Mouse (Mus musculus) cerebellum, adult 11 months (tissue): Measurements from ENCODE around the gene Maml3.

Experiments
- DNase-seq: peaks from one replicate; pipeline ENCODE4 v3.0.0; 2022

Gene Maml3

DNA sequence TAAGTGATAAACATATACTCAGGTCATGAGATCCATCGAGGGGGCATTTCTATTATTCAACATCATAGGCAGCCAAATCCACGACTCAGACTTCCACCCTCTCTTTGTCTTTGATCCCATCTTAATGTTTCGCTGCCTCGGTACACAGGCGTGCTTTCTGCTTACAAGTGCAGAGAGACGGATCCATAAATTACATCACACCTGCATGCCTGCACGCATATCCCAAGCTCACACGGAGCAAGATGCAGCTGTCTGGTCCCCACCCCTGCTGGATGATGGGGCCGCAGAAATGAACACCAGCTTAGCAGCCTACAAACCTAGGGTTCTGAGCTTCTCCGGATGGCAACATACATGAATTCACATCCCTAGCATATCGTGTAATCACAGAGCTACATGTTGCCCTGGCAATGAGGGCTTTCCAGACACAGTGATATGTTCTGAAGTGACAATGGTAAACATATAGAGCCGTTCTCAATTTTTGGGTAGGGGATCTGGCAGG is 200.5 kb downstream of the Maml3 start:
- DNase-seq = no peak

DNA sequence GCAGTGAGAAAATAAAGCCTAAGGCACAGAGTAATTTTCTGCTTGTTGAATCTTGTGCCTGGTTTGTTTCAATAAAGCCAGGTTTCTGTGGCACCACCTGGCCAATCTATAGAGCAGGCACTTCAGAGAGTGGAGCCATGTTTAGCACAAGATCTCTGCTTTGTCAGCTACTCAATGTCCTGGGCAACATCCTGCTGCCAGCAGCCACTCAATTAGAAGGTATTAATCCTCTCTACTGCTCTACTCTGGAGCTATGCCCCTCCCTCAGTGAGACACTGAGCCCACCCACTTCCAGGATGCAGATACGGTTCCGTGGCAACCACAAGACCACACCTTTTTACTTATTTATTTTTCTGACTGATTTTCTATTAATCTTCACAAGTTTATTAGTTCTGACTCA is 203.7 kb downstream of the Maml3 start:
- no peak for DNase-seq

GRCm38 (mm10) chr3:51894514-51894913 is 210.4 kb downstream of the Maml3 start:
- DNase-seq = no peak

DNA sequence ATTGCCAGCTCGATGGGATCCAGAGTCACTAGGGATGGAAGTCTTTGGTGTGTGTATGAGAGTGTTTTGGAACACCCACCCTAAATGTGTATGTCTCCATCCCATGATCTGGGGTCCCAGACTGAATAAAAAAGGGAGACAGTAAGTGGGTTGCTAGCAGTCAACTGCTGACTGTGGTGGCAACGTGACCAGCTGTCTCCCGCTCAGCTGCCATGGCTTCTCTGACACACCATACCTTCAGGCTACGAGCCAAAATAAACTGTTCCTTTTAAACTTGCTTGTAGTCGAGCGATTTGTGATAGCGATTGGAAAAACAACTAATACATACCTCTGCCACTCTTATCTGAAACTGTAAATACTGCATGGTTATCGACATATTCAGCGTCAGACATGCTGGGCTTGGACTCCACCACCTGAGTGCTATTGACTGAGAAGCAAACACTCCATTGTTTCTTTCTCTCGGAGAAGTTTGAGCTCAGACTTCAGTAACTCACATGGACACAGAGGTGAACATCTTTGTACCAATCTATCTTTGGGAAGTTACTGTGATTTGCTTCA is 213.2 kb downstream of the Maml3 start:
- no peak for DNase-seq

- no peak for DNase-seq
These were observed 214.7 kb downstream of the Maml3 start for GRCm38 (mm10) chr3:51890181-51890580.

DNA sequence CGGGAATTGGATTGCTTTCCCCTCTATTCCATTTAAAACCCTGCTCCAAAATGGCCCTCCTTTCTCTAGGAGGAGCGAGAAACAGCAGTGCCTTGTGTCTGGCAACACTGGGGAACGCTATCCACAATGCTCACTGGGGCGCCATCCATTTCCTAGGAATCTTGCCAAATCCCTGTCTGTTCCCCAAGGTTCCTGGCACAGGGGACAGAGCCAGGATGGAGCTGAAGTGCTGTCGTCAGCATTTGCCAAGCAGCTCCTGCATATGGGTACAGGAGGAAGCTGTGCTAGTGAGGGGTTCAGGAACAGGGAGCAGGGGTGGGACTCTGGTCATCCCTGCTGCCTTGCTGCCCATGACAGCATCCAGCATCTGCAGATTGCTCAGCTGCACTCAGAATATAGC is 215.1 kb downstream of the Maml3 start:
- DNase-seq = peak; percentile 89

DNA sequence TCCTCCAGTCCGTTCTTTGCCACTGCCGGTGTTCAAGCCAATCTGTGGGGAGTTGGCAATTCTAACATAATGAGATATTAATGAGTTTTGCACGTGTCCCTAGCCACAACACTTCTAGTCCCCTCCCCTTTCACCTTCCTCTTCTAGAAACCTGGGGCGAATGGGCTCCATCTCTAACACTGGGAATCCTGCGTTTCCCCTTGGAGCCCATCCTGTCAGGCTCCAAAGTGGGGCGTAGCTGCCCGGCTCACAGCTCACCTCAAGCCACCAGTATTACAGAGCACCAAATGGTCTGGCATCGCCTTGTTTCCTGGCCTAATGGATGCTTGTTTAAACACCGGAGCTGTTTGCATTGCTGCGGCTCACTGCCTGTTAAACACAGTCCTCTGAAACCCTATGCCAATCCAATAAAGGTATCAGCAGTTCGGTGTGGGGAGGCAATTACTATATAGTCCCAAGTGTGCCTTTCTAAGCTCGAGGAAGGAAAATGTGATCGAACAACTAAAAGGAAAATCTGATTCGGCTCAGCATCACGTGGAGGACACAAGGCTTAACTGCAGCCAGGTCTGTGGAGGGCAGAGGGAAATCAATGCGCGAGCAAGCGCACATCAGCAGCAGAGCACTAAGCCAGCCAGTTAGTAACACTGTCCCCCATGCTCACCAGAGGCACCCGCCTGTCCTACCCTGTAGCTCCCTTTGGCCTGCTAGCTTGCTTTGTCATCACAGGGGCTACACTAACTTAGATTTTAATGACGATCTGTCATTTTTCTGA is 216.0 kb downstream of the Maml3 start:
- no peak for DNase-seq

DNA sequence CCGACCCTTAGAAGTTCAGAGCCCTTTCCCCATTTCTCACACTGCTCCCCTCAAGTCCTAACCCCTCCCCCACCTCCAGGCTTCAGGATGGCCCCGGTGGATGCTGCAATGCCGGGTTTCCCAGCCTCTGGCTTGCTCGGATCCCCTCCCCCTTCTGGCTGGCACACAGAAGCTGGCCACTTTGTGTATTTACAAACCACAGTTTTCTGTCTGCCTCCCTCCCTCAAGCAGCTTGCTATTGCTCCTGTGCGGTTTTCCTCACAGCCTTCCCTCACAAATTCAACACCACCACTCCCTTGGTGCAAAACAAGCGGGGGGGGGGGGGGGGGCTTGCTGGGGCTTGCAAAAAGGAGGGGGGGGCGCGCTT is 216.6 kb downstream of the Maml3 start:
- no peak for DNase-seq

- no peak for DNase-seq
These were observed 219.0 kb downstream of the Maml3 start for GRCm38 (mm10) chr3:51885920-51886319.

- DNase-seq = no peak
These were observed 219.4 kb downstream of the Maml3 start for GRCm38 (mm10) chr3:51885487-51885886.

- no peak for DNase-seq
These were observed 222.9 kb downstream of the Maml3 start for GRCm38 (mm10) chr3:51881981-51882380.

GRCm38 (mm10) chr3:51881393-51881792 is 223.5 kb downstream of the Maml3 start:
- DNase-seq = no peak

- DNase-seq = no peak
These were observed 224.3 kb downstream of the Maml3 start for GRCm38 (mm10) chr3:51880506-51881036.

DNA sequence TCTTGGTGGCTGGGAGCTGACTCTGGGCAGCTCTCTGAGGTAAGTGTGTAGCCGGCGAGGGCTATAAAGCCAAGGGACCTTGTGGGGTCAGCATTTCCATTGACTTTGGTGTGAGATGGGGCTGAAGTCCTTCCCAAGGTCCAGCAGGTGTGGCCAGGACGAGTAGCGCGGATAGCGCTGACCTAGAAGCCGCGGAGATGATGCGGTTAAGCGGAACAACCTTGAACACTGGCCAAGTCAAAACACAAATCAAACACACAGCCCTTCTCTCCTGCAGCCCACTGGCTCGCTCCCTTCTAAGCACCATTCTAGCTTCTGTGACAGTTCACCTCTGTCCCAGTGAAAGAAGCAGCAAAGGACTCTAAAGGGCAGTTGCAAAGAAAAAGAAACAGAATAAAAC is 225.7 kb downstream of the Maml3 start:
- DNase-seq = no peak

- DNase-seq = no peak
These were observed 226.3 kb downstream of the Maml3 start for GRCm38 (mm10) chr3:51878577-51878976.

DNA sequence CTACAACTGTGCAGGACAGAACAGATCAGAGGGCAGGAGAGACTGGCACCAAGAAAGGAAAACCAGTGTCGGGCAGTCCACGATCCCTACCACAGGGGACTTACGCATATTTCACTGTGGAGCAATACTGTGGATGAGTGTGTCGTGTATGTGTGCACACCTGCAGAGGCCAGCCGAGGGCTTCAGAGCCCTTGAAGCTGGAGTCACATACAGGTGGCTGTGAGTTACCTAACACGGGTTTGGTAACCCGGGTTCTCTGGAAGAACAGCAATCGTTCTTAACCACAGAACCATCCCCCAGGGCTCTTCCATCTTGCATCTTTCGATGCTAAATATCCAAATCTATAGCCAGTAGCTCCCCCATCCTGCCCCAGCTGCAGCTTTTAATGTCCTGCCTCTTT is 228.1 kb downstream of the Maml3 start:
- DNase-seq = no peak

DNA sequence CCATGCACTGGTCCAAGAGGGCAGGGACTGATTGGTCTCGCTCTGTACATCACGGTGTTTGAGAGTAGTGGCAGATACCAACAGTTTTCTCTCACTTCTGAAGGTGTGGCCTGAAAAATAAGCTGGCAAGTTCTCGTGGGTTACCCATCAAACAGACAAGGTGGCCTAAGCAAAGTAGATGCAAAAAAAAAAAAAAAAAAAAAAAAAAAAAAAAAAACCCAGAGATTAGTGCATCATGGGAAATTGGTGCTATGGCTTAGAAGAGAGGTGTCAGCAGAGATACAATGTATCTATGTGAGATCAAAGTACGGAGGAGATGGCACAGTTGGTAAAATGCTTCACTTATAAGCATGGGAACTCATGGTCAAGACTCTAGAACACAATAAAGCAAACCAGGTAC is 229.2 kb downstream of the Maml3 start:
- no peak for DNase-seq

DNA sequence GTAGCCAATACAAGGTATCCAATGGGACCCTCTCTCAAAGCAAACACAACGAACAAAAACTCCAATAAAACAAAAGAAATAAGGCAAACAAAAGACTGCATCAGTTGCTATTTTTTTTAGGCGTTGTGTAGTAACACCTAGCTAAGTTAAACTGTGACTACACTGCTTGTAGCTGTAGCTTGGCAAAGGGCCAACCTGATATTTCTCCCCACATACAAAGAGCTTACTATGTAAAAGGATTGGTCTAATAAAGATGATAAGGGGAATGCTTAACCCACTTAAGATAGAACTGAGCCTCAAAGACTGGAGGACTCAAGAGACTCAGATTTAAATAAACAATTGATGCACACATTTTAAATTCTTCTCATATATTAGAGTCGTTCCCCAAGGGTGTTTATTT is 230.6 kb downstream of the Maml3 start:
- no peak for DNase-seq

GRCm38 (mm10) chr3:51872771-51873170 is 232.1 kb downstream of the Maml3 start:
- DNase-seq = no peak

DNA sequence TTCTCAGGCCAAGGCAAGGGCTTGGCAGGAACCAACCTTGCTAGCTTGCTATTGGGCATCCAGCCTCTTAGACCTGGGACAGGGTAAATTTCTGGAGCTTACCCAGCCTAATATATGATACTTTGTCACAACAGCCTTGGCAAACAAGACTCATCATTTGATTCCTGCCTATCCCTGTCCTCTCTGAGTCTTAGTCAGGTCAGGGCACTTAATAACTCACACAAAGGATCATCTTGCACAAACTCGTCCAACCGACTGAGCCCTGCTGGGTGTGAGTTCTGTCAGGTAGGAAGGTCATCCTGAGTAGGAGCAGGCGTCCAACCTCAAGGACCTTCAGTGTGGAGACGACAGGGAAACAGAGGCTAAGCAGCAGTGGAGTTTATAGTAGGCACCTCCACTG is 233.5 kb downstream of the Maml3 start:
- no peak for DNase-seq

DNA sequence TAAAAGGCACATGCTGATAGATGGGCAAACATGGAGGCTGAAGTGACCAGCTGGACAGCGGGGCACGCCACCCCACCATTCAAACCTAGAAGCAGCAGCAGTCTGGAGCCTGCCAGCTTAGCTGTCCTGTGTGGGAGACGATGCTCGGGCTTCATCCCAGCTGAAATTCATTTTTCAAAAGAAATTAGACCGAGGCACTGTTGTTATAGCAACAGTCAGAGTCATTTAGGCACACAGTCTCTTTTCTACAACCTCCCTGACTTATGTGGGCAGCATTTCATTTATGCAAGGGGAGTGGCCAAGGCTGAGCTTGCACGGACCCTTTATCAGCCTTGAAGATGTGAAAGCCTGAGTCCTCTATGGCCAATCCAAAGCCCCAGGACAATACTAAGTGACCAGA is 234.9 kb downstream of the Maml3 start:
- no peak for DNase-seq

- no peak for DNase-seq
These were observed 236.0 kb downstream of the Maml3 start for GRCm38 (mm10) chr3:51868857-51869256.

GRCm38 (mm10) chr3:51866446-51866845 is 238.4 kb downstream of the Maml3 start:
- DNase-seq = peak; percentile 46

DNA sequence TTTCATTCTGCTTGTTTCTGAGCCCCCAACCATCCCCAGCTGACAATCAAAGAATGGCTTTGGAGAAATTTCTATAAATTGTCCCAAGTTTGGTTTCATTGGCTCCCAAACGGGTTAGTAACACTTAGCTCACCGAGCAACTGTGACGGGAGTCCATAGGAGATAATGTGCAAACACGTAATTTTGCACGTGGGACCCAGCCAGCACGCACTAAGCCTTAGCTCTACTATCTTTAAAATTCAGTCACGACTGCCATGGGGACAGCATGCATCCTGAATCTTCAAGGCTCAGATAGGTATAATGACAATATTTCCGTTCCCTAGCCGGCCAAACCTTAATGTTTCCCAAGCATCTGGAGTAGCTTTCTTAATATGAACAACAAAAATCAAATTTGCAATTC is 243.2 kb downstream of the Maml3 start:
- DNase-seq = no peak

GRCm38 (mm10) chr3:51860458-51860857 is 244.4 kb downstream of the Maml3 start:
- DNase-seq = no peak
